Mouse (Mus musculus): ENCODE measurements around the gene Lrrc8c. TPM values are rescaled to one million over a fixed set of nuclear protein-coding genes. Genes with fewer than 3 reads are reported as not detected.

Lrrc8c gene
- total and polyA plus RNA-seq, 3 experiments = 10.1 to 70.0 (median 50.6) TPM

DNA sequence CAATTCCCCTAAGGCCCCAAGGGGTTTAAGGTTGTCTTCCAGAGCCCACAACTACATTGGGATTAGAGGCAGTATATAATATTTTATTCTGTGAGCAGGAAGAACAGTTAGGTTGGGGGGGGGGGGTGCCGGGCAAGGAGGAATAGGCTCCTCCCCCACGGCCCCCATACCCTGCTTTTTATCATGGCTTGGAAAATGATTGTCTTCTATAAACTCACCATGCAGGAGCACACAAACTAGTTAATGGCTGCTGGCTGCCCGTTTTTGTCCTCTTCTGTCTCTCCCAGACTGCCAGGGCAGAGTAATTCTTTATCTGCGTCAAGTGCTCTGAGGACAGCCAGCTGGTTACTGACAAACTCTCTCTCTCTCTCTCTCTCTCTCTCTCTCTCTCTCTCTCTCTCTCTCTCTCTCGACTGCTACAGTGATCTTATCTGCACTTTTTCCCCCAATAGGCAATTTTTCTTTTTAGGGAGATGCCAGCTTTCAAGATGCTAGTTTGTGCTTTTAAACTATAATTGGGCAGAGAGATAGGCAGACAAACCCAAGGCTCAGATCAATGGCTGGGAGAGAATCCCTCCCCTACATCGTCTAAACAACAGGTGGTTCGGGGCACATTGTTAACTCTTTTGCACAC is 1.1 kb upstream of the Lrrc8c start:
- Histone ChIP-seq H3K4me3 (ENCODE audit: low read depth, low read length) (peak overlapping the region; percentile 95), H3K4me1 (ENCODE audit: insufficient read depth, low read depth, low read length) (peaks cover 65% of the 10 kb centered on the region), H3K27me3 (ENCODE audit: insufficient read depth, low read length) (no peaks in the 10 kb centered on the region; the same call in 1 of the 2 replicates), H3K36me3 (replicated peaks) (peaks cover 9% of the 10 kb centered on the region), H3K9me3 (replicated peaks) (no peaks in the 10 kb centered on the region)
- TF ChIP-seq POLR2AphosphoS5 (IDR thresholded peaks at IDR 0.05; ENCODE audit: insufficient replicate concordance, low read depth, low read length) = no peak
- no peak for TF ChIP-seq CTCF (IDR thresholded peaks at IDR 0.05; ENCODE audit: low read depth, low read length)
- no peak for TF ChIP-seq TAL1 (conservative IDR thresholded peaks at IDR 0.05; ENCODE audit: low read depth, low read length)
- TF ChIP-seq GATA1 (IDR thresholded peaks at IDR 0.05; ENCODE audit: borderline replicate concordance, low read length) = no peak
- TF ChIP-seq GATA2 (IDR thresholded peaks at IDR 0.05; ENCODE audit: borderline replicate concordance, low read depth, low read length) = no peak
- no peak for DNase-seq (ENCODE audit: low spot score)
- ATAC-seq (ENCODE audit: extremely low read depth, insufficient number of reproducible peaks, low FRiP score, poor library complexity, severe bottlenecking) = 0 out of 2 replicates have a peak, but pooled peaks have one; percentile 28

DNA sequence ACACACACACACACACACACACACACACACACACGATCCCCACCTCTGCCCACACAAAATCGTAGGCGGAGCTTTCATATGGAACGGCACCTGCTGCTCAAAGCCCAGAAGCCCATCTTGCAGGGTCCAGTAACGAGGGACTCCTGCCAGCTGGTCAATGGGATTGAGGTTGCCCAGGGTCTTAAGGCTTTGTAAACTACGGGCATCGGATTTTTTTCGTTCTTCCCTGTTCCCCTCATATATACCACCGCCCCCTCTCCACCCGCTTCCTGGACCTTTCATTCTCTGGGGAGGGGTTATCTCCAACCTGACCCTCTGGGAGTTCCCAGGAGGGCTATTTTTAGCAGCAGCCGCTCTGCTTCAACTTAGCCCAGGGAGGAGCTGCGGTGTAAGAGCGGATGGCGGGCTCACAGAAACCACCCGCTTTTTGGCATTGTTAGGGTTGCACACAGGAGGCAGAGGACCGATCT is 527 bp upstream of the Lrrc8c start:
- Histone ChIP-seq H3K9me3 (replicated peaks) (no peaks in the 10 kb centered on the region), H3K36me3 (replicated peaks) (peaks cover 9% of the 10 kb centered on the region), H3K4me1 (ENCODE audit: insufficient read depth, low read depth, low read length) (peaks cover 71% of the 10 kb centered on the region), H3K4me3 (ENCODE audit: low read depth, low read length) (peak overlapping the region; percentile 95), H3K27me3 (ENCODE audit: insufficient read depth, low read length) (no peaks in the 10 kb centered on the region)
- ATAC-seq (ENCODE audit: extremely low read depth, insufficient number of reproducible peaks, low FRiP score, poor library complexity, severe bottlenecking) (0 out of 2 replicates have a peak, but pooled peaks have one; percentile 1), DNase-seq (ENCODE audit: low spot score) (peak; percentile 14)
- TF ChIP-seq GATA1 (IDR thresholded peaks at IDR 0.05; ENCODE audit: borderline replicate concordance, low read length) = no peak
- no peak for TF ChIP-seq POLR2AphosphoS5 (IDR thresholded peaks at IDR 0.05; ENCODE audit: insufficient replicate concordance, low read depth, low read length)
- no peak for TF ChIP-seq TAL1 (conservative IDR thresholded peaks at IDR 0.05; ENCODE audit: low read depth, low read length)
- no peak for TF ChIP-seq GATA2 (IDR thresholded peaks at IDR 0.05; ENCODE audit: borderline replicate concordance, low read depth, low read length)
- TF ChIP-seq CTCF (IDR thresholded peaks at IDR 0.05; ENCODE audit: low read depth, low read length) = no peak

DNA sequence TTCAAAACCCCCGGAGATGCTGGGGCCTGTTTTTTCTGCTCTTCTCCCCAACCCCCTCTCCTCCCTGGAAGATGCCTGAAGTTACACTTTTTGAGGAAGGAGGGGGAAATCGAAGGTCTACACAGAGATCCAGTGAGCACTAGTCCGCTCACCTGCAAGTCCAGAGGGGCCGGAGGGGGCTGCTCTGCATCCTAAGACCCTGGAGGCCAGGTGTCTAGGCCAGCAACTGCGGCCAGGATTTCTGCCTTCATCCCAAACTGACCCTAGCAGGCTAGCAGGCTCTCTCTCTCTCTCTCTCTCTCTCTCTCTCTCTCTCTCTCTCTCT is 750 bp downstream of the Lrrc8c start:
- ATAC-seq (ENCODE audit: extremely low read depth, insufficient number of reproducible peaks, low FRiP score, poor library complexity, severe bottlenecking) (no peak), DNase-seq (ENCODE audit: low spot score) (no peak)
- H3K27me3 ChIP-seq (ENCODE audit: insufficient read depth, low read length) = no peaks in the 10 kb centered on the region
- no peaks in the 10 kb centered on the region for H3K9me3 ChIP-seq (replicated peaks)
- peaks cover 82% of the 10 kb centered on the region for H3K4me1 ChIP-seq (ENCODE audit: insufficient read depth, low read depth, low read length)
- peak overlapping the region; percentile 95 for H3K4me3 ChIP-seq (ENCODE audit: low read depth, low read length)
- H3K36me3 ChIP-seq (replicated peaks) = peaks cover 18% of the 10 kb centered on the region
- TF ChIP-seq TAL1 (conservative IDR thresholded peaks at IDR 0.05; ENCODE audit: low read depth, low read length) (no peak), POLR2AphosphoS5 (IDR thresholded peaks at IDR 0.05; ENCODE audit: insufficient replicate concordance, low read depth, low read length) (no peak), GATA1 (IDR thresholded peaks at IDR 0.05; ENCODE audit: borderline replicate concordance, low read length) (no peak), CTCF (IDR thresholded peaks at IDR 0.05; ENCODE audit: low read depth, low read length) (no peak), GATA2 (IDR thresholded peaks at IDR 0.05; ENCODE audit: borderline replicate concordance, low read depth, low read length) (no peak)

DNA sequence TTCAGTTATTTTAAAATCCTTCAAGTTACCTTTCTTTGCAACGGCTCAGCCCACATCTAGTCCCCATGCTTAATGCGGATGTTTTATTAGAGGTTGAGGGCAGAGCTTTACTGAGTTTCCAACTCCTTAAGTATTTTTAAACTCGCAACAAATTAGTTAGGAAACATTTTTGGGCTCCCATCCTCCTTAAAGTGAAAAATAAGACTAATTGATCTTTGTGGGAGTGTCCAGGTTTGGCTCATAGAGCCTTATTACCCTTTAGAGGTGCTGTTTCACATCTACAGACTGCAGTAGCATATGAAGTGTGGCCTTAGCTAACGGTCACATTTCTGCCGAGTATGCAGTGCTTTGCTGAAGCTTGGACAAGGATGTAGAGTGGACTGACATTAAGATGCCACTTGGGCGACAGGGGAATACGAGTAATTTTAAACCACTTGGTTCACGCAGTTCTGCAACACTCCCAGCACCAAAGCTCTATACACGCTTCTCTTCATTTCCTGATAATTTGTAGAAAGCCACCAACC is 1.3 kb downstream of the Lrrc8c start:
- no peak for TF ChIP-seq GATA2 (IDR thresholded peaks at IDR 0.05; ENCODE audit: borderline replicate concordance, low read depth, low read length)
- no peak for TF ChIP-seq CTCF (IDR thresholded peaks at IDR 0.05; ENCODE audit: low read depth, low read length)
- no peak for TF ChIP-seq TAL1 (conservative IDR thresholded peaks at IDR 0.05; ENCODE audit: low read depth, low read length)
- no peak for TF ChIP-seq GATA1 (IDR thresholded peaks at IDR 0.05; ENCODE audit: borderline replicate concordance, low read length)
- TF ChIP-seq POLR2AphosphoS5 (IDR thresholded peaks at IDR 0.05; ENCODE audit: insufficient replicate concordance, low read depth, low read length) = no peak
- H3K9me3 ChIP-seq (replicated peaks) = no peaks in the 10 kb centered on the region
- H3K4me1 ChIP-seq (ENCODE audit: insufficient read depth, low read depth, low read length) = peaks cover 82% of the 10 kb centered on the region
- H3K36me3 ChIP-seq (replicated peaks) = peaks cover 23% of the 10 kb centered on the region
- no peak for DNase-seq (ENCODE audit: low spot score)
- H3K27me3 ChIP-seq (ENCODE audit: insufficient read depth, low read length) = no peaks in the 10 kb centered on the region
- no peak for ATAC-seq (ENCODE audit: extremely low read depth, insufficient number of reproducible peaks, low FRiP score, poor library complexity, severe bottlenecking)
- peak overlapping the region; percentile 95 for H3K4me3 ChIP-seq (ENCODE audit: low read depth, low read length)

DNA sequence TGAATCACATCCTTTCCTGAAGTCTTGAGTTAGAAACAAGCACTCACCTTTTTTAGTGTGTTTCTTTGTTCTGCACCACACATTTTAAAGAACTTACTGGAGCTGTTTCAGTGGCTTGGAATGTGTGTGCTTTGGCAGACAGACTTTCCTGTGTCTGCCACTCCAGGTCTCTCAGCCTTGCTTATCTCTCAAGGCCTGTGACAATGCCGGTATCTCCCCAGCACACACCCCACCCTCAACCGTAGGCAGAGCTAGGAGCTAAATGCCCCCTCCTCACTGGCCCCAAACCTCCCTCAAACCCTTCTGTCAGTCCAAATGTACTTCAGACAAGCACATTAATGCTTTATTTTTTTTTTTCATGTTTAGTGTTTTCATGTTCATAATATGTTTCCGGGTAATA is 4.3 kb downstream of the Lrrc8c start:
- peak; percentile 73 for ATAC-seq (ENCODE audit: extremely low read depth, insufficient number of reproducible peaks, low FRiP score, poor library complexity, severe bottlenecking)
- Histone ChIP-seq H3K9me3 (replicated peaks) (no peaks in the 10 kb centered on the region), H3K36me3 (replicated peaks) (peaks cover 44% of the 10 kb centered on the region), H3K4me1 (ENCODE audit: insufficient read depth, low read depth, low read length) (peaks cover 86% of the 10 kb centered on the region), H3K27me3 (ENCODE audit: insufficient read depth, low read length) (no peaks in the 10 kb centered on the region), H3K4me3 (ENCODE audit: low read depth, low read length) (peak overlapping the region; percentile 44; the same call in 1 of the 2 replicates)
- TF ChIP-seq TAL1 (conservative IDR thresholded peaks at IDR 0.05; ENCODE audit: low read depth, low read length) (peak; percentile 79), POLR2AphosphoS5 (IDR thresholded peaks at IDR 0.05; ENCODE audit: insufficient replicate concordance, low read depth, low read length) (no peak), CTCF (IDR thresholded peaks at IDR 0.05; ENCODE audit: low read depth, low read length) (no peak), GATA1 (IDR thresholded peaks at IDR 0.05; ENCODE audit: borderline replicate concordance, low read length) (no peak), GATA2 (IDR thresholded peaks at IDR 0.05; ENCODE audit: borderline replicate concordance, low read depth, low read length) (peak; percentile 22; the same call in 1 of the 2 replicates)
- peak; percentile 63 for DNase-seq (ENCODE audit: low spot score)

DNA sequence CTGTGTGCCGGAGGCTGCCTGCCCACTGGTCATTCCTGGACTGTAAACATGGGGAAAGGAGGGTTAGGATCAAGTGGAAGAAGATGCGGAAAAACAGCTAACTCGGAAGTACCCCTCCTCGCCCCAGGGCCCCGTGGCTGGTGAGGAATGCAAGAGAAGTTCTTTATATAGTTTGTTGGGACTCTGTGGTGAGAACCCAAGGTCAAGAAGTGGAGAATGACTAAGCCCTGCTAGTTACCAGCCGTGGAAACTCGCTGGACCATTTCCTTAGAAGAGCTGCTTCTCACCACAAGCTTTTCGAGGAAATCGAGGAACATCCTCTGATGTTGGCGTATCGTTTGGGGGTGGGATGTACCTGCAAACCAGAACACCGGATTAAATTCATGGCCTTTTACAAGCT is 5.8 kb downstream of the Lrrc8c start:
- no peaks in the 10 kb centered on the region for H3K9me3 ChIP-seq (replicated peaks)
- H3K4me3 ChIP-seq (ENCODE audit: low read depth, low read length) = no peak overlapping the region; the same call in 1 of the 2 replicates
- H3K36me3 ChIP-seq (replicated peaks) = peaks cover 53% of the 10 kb centered on the region
- ATAC-seq (ENCODE audit: extremely low read depth, insufficient number of reproducible peaks, low FRiP score, poor library complexity, severe bottlenecking) (no peak), DNase-seq (ENCODE audit: low spot score) (no peak)
- TF ChIP-seq CTCF (IDR thresholded peaks at IDR 0.05; ENCODE audit: low read depth, low read length) (no peak), GATA1 (IDR thresholded peaks at IDR 0.05; ENCODE audit: borderline replicate concordance, low read length) (no peak), GATA2 (IDR thresholded peaks at IDR 0.05; ENCODE audit: borderline replicate concordance, low read depth, low read length) (no peak), TAL1 (conservative IDR thresholded peaks at IDR 0.05; ENCODE audit: low read depth, low read length) (no peak), POLR2AphosphoS5 (IDR thresholded peaks at IDR 0.05; ENCODE audit: insufficient replicate concordance, low read depth, low read length) (no peak)
- H3K27me3 ChIP-seq (ENCODE audit: insufficient read depth, low read length) = no peaks in the 10 kb centered on the region
- H3K4me1 ChIP-seq (ENCODE audit: insufficient read depth, low read depth, low read length) = peaks cover 78% of the 10 kb centered on the region

All from G1E (cell line).